Mouse (Mus musculus): ENCODE data around the gene Bub3. TPM values are rescaled to one million over a fixed set of nuclear protein-coding genes. Genes with fewer than 3 reads are reported as not detected.

The Bub3 gene
- polyA plus RNA-seq, 1 experiment from 2014 or later, result 67.0 TPM

DNA sequence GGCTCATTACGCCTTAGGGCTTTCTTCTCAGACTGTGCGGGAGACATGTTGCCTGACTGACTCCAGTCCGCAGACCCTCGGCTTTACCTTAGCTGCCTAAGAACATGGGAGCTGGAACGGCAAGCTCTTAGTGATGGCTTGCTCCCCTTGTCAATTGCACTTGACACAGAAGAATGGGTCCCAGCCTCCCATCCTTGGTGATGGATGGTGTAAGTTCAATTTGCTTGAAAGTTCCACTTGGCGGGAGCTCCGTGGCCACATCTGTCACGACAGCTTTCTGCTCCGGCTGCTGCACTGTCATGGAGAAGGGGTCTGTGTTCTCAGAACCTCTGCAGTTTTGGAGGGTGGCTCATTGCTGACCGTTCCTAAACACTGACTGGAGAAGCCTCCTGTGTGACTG, 44.9 kb downstream of the Bub3 start:
- TF ChIP-seq EP300 (IDR thresholded peaks at IDR 0.05; ENCODE audit: low read depth) (no peak), CTCF (IDR thresholded peaks at IDR 0.05; ENCODE audit: low read depth) (no peak)
- no peak overlapping the region for H3K9ac ChIP-seq (replicated peaks)
- no peak overlapping the region for H3K4me3 ChIP-seq (ENCODE audit: low read depth, low read length)
- no peak overlapping the region for H3K4me2 ChIP-seq (ENCODE audit: low read depth, low read length)
- WGBS (ENCODE audit: insufficient replicate concordance), result 83% methylated on average over 10 of the region's 10 CpGs
- no peaks in the 10 kb centered on the region for H3K36me3 ChIP-seq (replicated peaks; ENCODE audit: insufficient read depth, low read length)
- no peak for ATAC-seq
- H3K27me3 ChIP-seq (ENCODE audit: insufficient read depth, low read length), result no peaks in the 10 kb centered on the region
- no peaks in the 10 kb centered on the region for H3K4me1 ChIP-seq (ENCODE audit: insufficient read depth)
- H3K27ac ChIP-seq (ENCODE audit: low read depth), result no peak overlapping the region
- no peaks in the 10 kb centered on the region for H3K9me3 ChIP-seq (ENCODE audit: low read length)
- no peak for DNase-seq

DNA sequence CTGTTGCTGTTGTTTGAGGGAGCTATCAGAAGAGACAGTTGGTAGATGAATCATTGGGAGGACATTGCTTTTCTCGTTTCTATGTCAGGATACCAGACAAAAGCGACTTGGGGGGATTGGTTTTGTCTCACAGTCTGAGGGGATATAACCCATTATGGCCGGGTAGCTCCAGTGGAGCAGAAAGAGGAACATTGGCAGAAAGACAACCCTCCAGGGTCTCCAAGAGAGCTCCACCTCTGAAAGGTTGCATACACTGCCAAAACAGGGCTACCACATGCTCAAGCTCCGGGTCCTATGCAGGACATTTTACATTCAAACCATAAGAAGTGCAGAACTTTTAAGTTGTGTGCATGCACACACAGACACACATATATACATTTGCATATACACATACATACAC, 45.5 kb downstream of the Bub3 start:
- TF ChIP-seq CTCF (IDR thresholded peaks at IDR 0.05; ENCODE audit: low read depth), result no peak
- TF ChIP-seq EP300 (IDR thresholded peaks at IDR 0.05; ENCODE audit: low read depth), result no peak
- ATAC-seq (no peak), DNase-seq (no peak)
- no peak overlapping the region for H3K27ac ChIP-seq (ENCODE audit: low read depth)
- H3K27me3 ChIP-seq (ENCODE audit: insufficient read depth, low read length), result no peaks in the 10 kb centered on the region
- H3K4me3 ChIP-seq (ENCODE audit: low read depth, low read length), result no peak overlapping the region
- WGBS (ENCODE audit: insufficient replicate concordance), result 58% methylated on average over 4 of the region's 4 CpGs
- H3K4me1 ChIP-seq (ENCODE audit: insufficient read depth), result no peaks in the 10 kb centered on the region
- H3K9ac ChIP-seq (replicated peaks), result no peak overlapping the region
- no peaks in the 10 kb centered on the region for H3K36me3 ChIP-seq (replicated peaks; ENCODE audit: insufficient read depth, low read length)
- no peak overlapping the region for H3K4me2 ChIP-seq (ENCODE audit: low read depth, low read length)
- H3K9me3 ChIP-seq (ENCODE audit: low read length), result no peaks in the 10 kb centered on the region

DNA sequence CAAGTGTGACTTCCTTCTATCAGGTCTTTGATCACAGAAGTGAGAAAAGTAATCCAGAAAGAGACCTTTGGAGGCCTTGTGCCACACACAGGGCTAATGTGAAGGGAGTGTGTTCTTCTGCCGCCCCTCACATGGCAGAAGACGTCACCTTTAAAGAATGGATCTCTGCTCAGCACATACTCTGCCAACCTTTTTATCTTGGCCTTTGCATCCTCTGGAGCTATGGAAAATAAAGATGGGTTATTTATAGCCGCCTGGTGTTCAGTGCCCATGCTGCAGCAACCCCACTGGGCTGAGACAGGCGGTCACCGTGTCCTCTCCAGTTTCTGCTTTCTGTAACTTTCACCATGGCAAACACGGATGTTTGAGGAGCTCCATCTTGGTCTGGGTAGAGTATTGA, 48.0 kb downstream of the Bub3 start:
- H3K27ac ChIP-seq (ENCODE audit: low read depth), result no peak overlapping the region
- H3K4me2 ChIP-seq (ENCODE audit: low read depth, low read length), result no peak overlapping the region
- H3K4me3 ChIP-seq (ENCODE audit: low read depth, low read length), result no peak overlapping the region
- TF ChIP-seq CTCF (IDR thresholded peaks at IDR 0.05; ENCODE audit: low read depth) (no peak), EP300 (IDR thresholded peaks at IDR 0.05; ENCODE audit: low read depth) (no peak)
- DNase-seq (no peak), ATAC-seq (no peak)
- 77% methylated on average over 6 of the region's 6 CpGs for WGBS (ENCODE audit: insufficient replicate concordance)
- no peaks in the 10 kb centered on the region for H3K9me3 ChIP-seq (ENCODE audit: low read length)
- no peaks in the 10 kb centered on the region for H3K4me1 ChIP-seq (ENCODE audit: insufficient read depth)
- no peaks in the 10 kb centered on the region for H3K27me3 ChIP-seq (ENCODE audit: insufficient read depth, low read length)
- H3K9ac ChIP-seq (replicated peaks), result no peak overlapping the region
- H3K36me3 ChIP-seq (replicated peaks; ENCODE audit: insufficient read depth, low read length), result no peaks in the 10 kb centered on the region

DNA sequence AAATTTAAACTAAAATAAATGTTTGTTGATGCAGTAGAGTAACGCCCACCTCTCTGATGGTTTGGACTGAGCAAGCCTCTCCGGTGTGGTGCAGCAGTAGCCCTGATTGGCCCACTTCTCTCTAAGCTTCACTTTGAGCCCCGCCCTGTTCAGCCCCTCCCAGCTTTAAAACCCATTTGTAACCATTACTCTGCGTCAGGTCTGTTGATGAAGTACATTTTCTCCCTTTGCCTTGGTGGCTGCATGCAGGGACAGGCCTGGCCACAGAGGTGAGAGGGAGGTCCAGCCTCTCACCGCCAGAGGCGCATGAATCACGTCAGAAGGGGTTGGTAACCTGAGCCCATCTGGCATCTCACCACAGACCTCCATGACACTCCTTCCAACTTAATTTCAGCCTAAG, 49.7 kb downstream of the Bub3 start:
- no peak overlapping the region for H3K4me3 ChIP-seq (ENCODE audit: low read depth, low read length)
- no peak for TF ChIP-seq CTCF (IDR thresholded peaks at IDR 0.05; ENCODE audit: low read depth)
- no peak for TF ChIP-seq EP300 (IDR thresholded peaks at IDR 0.05; ENCODE audit: low read depth)
- H3K9ac ChIP-seq (replicated peaks), result no peak overlapping the region
- no peak for ATAC-seq
- H3K36me3 ChIP-seq (replicated peaks; ENCODE audit: insufficient read depth, low read length), result no peaks in the 10 kb centered on the region
- H3K9me3 ChIP-seq (ENCODE audit: low read length), result no peaks in the 10 kb centered on the region
- H3K4me2 ChIP-seq (ENCODE audit: low read depth, low read length), result no peak overlapping the region
- 32% methylated on average over 7 of the region's 7 CpGs for WGBS (ENCODE audit: insufficient replicate concordance)
- no peak for DNase-seq
- no peaks in the 10 kb centered on the region for H3K27me3 ChIP-seq (ENCODE audit: insufficient read depth, low read length)
- no peak overlapping the region for H3K27ac ChIP-seq (ENCODE audit: low read depth)
- H3K4me1 ChIP-seq (ENCODE audit: insufficient read depth), result no peaks in the 10 kb centered on the region

Other genes with a start within 250 kb of the Bub3 start
- 0.05 TPM in 1 of 2 replicates, not detected in the other for gene Cuzd1, start 237.9 kb upstream of the Bub3 start, polyA plus RNA-seq (2015; fragmentation: Nextera tagmentation; extraction: Ambion mirVana)
- gene Fam24b, start 230.7 kb upstream of the Bub3 start, polyA plus RNA-seq (2015; fragmentation: Nextera tagmentation; extraction: Ambion mirVana), result not detected in 2 replicates
- not detected in 2 replicates for gene Fam24a, start 226.4 kb upstream of the Bub3 start, polyA plus RNA-seq (2015; fragmentation: Nextera tagmentation; extraction: Ambion mirVana)
- 4.7 and 5.6 TPM in 2 replicates for gene 2310057M21Rik, start 197.5 kb upstream of the Bub3 start, polyA plus RNA-seq (2015; fragmentation: Nextera tagmentation; extraction: Ambion mirVana)
- gene Pstk, start 189.1 kb upstream of the Bub3 start, polyA plus RNA-seq (2015; fragmentation: Nextera tagmentation; extraction: Ambion mirVana), result 19.5 and 20.4 TPM in 2 replicates
- 4.8 and 5.4 TPM in 2 replicates for gene Ikzf5, start 149.7 kb upstream of the Bub3 start, polyA plus RNA-seq (2015; fragmentation: Nextera tagmentation; extraction: Ambion mirVana)
- 27.1 and 28.2 TPM in 2 replicates for gene Acadsb, start 149.6 kb upstream of the Bub3 start, polyA plus RNA-seq (2015; fragmentation: Nextera tagmentation; extraction: Ambion mirVana)
- not detected in 2 replicates for gene Hmx3, start 17.4 kb upstream of the Bub3 start, polyA plus RNA-seq (2015; fragmentation: Nextera tagmentation; extraction: Ambion mirVana)
- gene Hmx2, start 11.4 kb upstream of the Bub3 start, polyA plus RNA-seq (2015; fragmentation: Nextera tagmentation; extraction: Ambion mirVana), result not detected in 2 replicates